Mouse (Mus musculus) small intestine, adult 2 months (tissue): ENCODE data around the gene Prpf8. TPM values are rescaled to one million over a fixed set of nuclear protein-coding genes. Genes with fewer than 3 reads are reported as not detected.

ENCODE experiments used
- H3K27ac ChIP-seq: fragments of 200-500 bp; 2 replicates; pipeline ENCODE4 v1.5.1; 2012; ENCODE audit warnings: low read depth, low read length, control low read depth, inconsistent platforms; ENCODE audit not compliant: insufficient read depth
- H3K27me3 ChIP-seq: fragments of 200-500 bp; 2 replicates; pipeline ENCODE4 v1.6.1; 2012; ENCODE audit warnings: mild to moderate bottlenecking, moderate library complexity, low read length, inconsistent platforms; ENCODE audit not compliant: control insufficient read depth, insufficient read depth
- H3K36me3 ChIP-seq: fragments of 200-500 bp; 2 replicates; pipeline ENCODE4 v1.6.1; 2012; ENCODE audit warnings: mild to moderate bottlenecking, low read length, control low read depth, inconsistent platforms; ENCODE audit not compliant: control insufficient read depth, insufficient read depth
- H3K4me1 ChIP-seq: fragments of 200-500 bp; 2 replicates; pipeline ENCODE4 v1.6.1; 2012; ENCODE audit warnings: low read length, inconsistent platforms, mixed read lengths; ENCODE audit not compliant: control insufficient read depth, insufficient read depth, insufficient read length
- H3K4me3 ChIP-seq: fragments of 200-500 bp; 2 replicates; pipeline ENCODE4 v1.5.1; 2012; ENCODE audit warnings: low read depth, mild to moderate bottlenecking, control low read depth, inconsistent platforms, low read length, moderate library complexity
- CTCF ChIP-seq: fragments of 200-500 bp; IDR thresholded peaks from 2 replicates; pipeline ENCODE4 v1.5.1; 2012; ENCODE audit warnings: low read depth, mild to moderate bottlenecking, control low read depth, inconsistent platforms, low read length, moderate library complexity, mixed read lengths; ENCODE audit not compliant: insufficient replicate concordance, insufficient read length; ENCODE audit errors: extremely low read depth
- POLR2A ChIP-seq: fragments of 200-500 bp; IDR thresholded peaks from 2 replicates; pipeline ENCODE4 v1.6.1; 2012; ENCODE audit warnings: low read depth, mild to moderate bottlenecking, control low read depth, inconsistent platforms, low read length, moderate library complexity
- WGBS: fragments of 180-500 bp; shearing (Covaris S2); methylation state at CpG from one replicate; pipeline ENCODE4 v1.1.7; 2018; 5-methylcytosine and 5-hydroxymethylcytosine counted together
- polyA plus RNA-seq: library from polyadenylated mRNA; depleted of rRNA; stranded (reverse); fragments of >200 nt; gene quantifications from 2 replicates; pipeline ENCODE4 v1.2.3, GENCODE M21; 2012

Prpf8 gene
- polyA plus RNA-seq, 1 experiment: 44.2 TPM

- 53% methylated on average over 5 of the region's 5 CpGs for WGBS
- H3K4me1 ChIP-seq: peaks cover 24% of the 10 kb centered on the region
Observed at GRCm38 (mm10) chr11:75459141-75459711, 27.4 kb upstream of the Prpf8 start.

GRCm38 (mm10) chr11:75459751-75460102 is 26.9 kb upstream of the Prpf8 start:
- H3K27me3 ChIP-seq: no peaks in the 10 kb centered on the region
- H3K4me3 ChIP-seq: no peak overlapping the region
- TF ChIP-seq POLR2A (no peak), CTCF (no peak)
- H3K27ac ChIP-seq: peak overlapping the region; percentile 100
- WGBS: 52% methylated on average over 5 of the region's 5 CpGs
- H3K4me1 ChIP-seq: peaks cover 25% of the 10 kb centered on the region
- H3K36me3 ChIP-seq: peaks cover 11% of the 10 kb centered on the region

More at GRCm38 (mm10) chr11:75459141-75459711, 27.4 kb upstream of the Prpf8 start:
- no peak for TF ChIP-seq CTCF
- TF ChIP-seq POLR2A: no peak
- H3K36me3 ChIP-seq: peaks cover 6% of the 10 kb centered on the region
- peak overlapping the region; percentile 100 for H3K27ac ChIP-seq
- H3K4me3 ChIP-seq: no peak overlapping the region
- H3K27me3 ChIP-seq: no peaks in the 10 kb centered on the region

- H3K4me3 ChIP-seq: peak overlapping the region; percentile 66
Observed at GRCm38 (mm10) chr11:75460103-75460843, 26.3 kb upstream of the Prpf8 start.

GRCm38 (mm10) chr11:75460844-75461742 is 25.5 kb upstream of the Prpf8 start, which contains the start of gene Tlcd2:
Gene Tlcd2 (plus strand): TSS chr11:75461715.
- Histone ChIP-seq H3K36me3 (peaks cover 24% of the 10 kb centered on the region), H3K27me3 (no peaks in the 10 kb centered on the region), H3K27ac (peak within 1 kb of the TSS; percentile 100), H3K4me3 (peak within 1 kb of the TSS; percentile 97), H3K4me1 (peaks cover 25% of the 10 kb centered on the region)
- TF ChIP-seq POLR2A (peak; percentile 100), CTCF (no peak)
- WGBS: under 1% methylated on average over 46 of the region's 46 CpGs

More at GRCm38 (mm10) chr11:75460103-75460843, 26.3 kb upstream of the Prpf8 start:
- 9% methylated on average over 19 of the region's 19 CpGs for WGBS
- Histone ChIP-seq H3K36me3 (peaks cover 16% of the 10 kb centered on the region), H3K4me1 (peaks cover 24% of the 10 kb centered on the region), H3K27ac (peak overlapping the region; percentile 100), H3K27me3 (no peaks in the 10 kb centered on the region)
- TF ChIP-seq POLR2A (no peak), CTCF (no peak)

GRCm38 (mm10) chr11:75461743-75462252 is 24.8 kb upstream of the Prpf8 start:
- TF ChIP-seq POLR2A: no peak
- TF ChIP-seq CTCF: no peak
- Histone ChIP-seq H3K27me3 (no peaks in the 10 kb centered on the region), H3K27ac (peak overlapping the region; percentile 99), H3K4me3 (peak overlapping the region; percentile 97), H3K36me3 (peaks cover 27% of the 10 kb centered on the region), H3K4me1 (peaks cover 25% of the 10 kb centered on the region)
- under 1% methylated on average over 30 of the region's 30 CpGs for WGBS

- Histone ChIP-seq H3K36me3 (peaks cover 27% of the 10 kb centered on the region), H3K27ac (peak overlapping the region; percentile 99), H3K4me3 (peak overlapping the region; percentile 97), H3K4me1 (peaks cover 25% of the 10 kb centered on the region), H3K27me3 (no peaks in the 10 kb centered on the region)
- TF ChIP-seq POLR2A (peak; percentile 56; the same call in 1 of the 2 replicates), CTCF (no peak)
- 2% methylated on average over 16 of the region's 16 CpGs for WGBS
Observed at GRCm38 (mm10) chr11:75462253-75462783, 24.3 kb upstream of the Prpf8 start.
